Comparison of ENCODE assay signal across 8 mouse cellular contexts in the genomic region with DNA sequence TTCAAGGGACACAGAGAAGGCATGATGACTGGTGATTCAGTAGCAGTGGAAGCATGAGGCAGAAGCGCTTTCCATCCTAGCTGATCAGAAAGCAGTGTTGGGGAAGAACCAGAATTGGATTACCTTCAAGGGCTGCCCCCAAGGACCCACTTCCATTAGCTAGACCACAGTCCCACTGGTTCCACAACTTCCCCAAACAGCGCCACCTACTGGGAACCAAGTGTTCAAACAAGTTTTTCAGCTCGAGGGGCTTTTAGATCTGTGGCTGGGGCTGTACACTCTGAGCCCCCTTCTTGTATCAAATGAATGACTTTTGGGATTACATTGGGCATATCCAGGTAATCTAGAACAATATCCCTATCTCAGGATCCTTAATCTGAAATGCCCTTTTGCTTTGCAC. TPM values are rescaled to one million over a fixed set of nuclear protein-coding genes. Genes with fewer than 3 reads are reported as not detected.
DNase-seq lines count a peak whose midpoint lies in the region; ATAC-seq and TF ChIP-seq lines count a peak whose summit lies in the region.

No protein-coding gene starts in this region.

- H3K4me1 ChIP-seq in forebrain, embryonic 11.5 days (replicated peaks; ENCODE audit: control insufficient read depth, insufficient read depth, low read length) = no peaks in the 10 kb centered on the region
- peaks cover 10% of the 10 kb centered on the region for H3K4me1 ChIP-seq in forebrain, embryonic 12.5 days
- no peaks in the 10 kb centered on the region; the same call in 1 of the 2 replicates for H3K4me1 ChIP-seq in lung, adult 2 months (ENCODE audit: control insufficient read depth, insufficient read depth, low read length)
- H3K4me1 ChIP-seq in liver, embryonic 13.5 days (replicated peaks) = peaks cover 31% of the 10 kb centered on the region
- peaks cover 11% of the 10 kb centered on the region for H3K4me1 ChIP-seq in hindbrain, embryonic 14.5 days (replicated peaks; ENCODE audit: control insufficient read depth, insufficient read depth, low read length)

- H3K27ac ChIP-seq in forebrain, embryonic 11.5 days (ENCODE audit: low read depth, low read length) = no peak overlapping the region
- H3K27ac ChIP-seq in forebrain, embryonic 12.5 days = no peak overlapping the region
- no peak overlapping the region for H3K27ac ChIP-seq in liver, embryonic 13.5 days
- H3K27ac ChIP-seq in hindbrain, embryonic 14.5 days = no peak overlapping the region

- no peak overlapping the region for H3K4me3 ChIP-seq in forebrain, embryonic 11.5 days (ENCODE audit: low read depth, low read length)
- H3K4me3 ChIP-seq in forebrain, embryonic 12.5 days (replicated peaks) = no peak overlapping the region
- no peak overlapping the region for H3K4me3 ChIP-seq in lung, adult 2 months (replicated peaks; ENCODE audit: extremely low read depth, low read depth, low read length)
- H3K4me3 ChIP-seq in liver, embryonic 13.5 days (replicated peaks) = no peak overlapping the region
- H3K4me3 ChIP-seq in hindbrain, embryonic 14.5 days (replicated peaks; ENCODE audit: low read length) = no peak overlapping the region

- no peaks in the 10 kb centered on the region for H3K9me3 ChIP-seq in forebrain, embryonic 11.5 days (ENCODE audit: control insufficient read depth, low read length)
- H3K9me3 ChIP-seq in forebrain, embryonic 12.5 days = no peaks in the 10 kb centered on the region
- no peaks in the 10 kb centered on the region for H3K9me3 ChIP-seq in liver, embryonic 13.5 days (replicated peaks)
- H3K9me3 ChIP-seq in hindbrain, embryonic 14.5 days (ENCODE audit: control insufficient read depth, low read length) = no peaks in the 10 kb centered on the region

- TF ChIP-seq CTCF in lung, adult 2 months (IDR thresholded peaks at IDR 0.05; ENCODE audit: insufficient read depth, low read length) = peak; percentile 60

- H3K36me3 ChIP-seq in forebrain, embryonic 11.5 days (ENCODE audit: control insufficient read depth, insufficient read depth, low read length) = no peaks in the 10 kb centered on the region; the same call in 1 of the 2 replicates
- H3K36me3 ChIP-seq in forebrain, embryonic 12.5 days (replicated peaks) = peaks cover 24% of the 10 kb centered on the region
- peaks cover 25% of the 10 kb centered on the region for H3K36me3 ChIP-seq in liver, embryonic 13.5 days
- H3K36me3 ChIP-seq in hindbrain, embryonic 14.5 days (replicated peaks; ENCODE audit: control insufficient read depth, insufficient read depth) = peaks cover 17% of the 10 kb centered on the region

- DNase-seq in forebrain, embryonic 11.5 days (ENCODE audit: low spot score) = peak; percentile 60
- peak; percentile 36 for DNase-seq in lung, adult 2 months
- DNase-seq in lung, adult 18-20 months = no peak
- peak; percentile 31 for DNase-seq in adrenal gland, postnatal 25 days
- peak; percentile 27 for DNase-seq in liver, embryonic 13.5 days
- peak; percentile 52 for DNase-seq in thymus, postnatal 25 days
- no peak for DNase-seq in hindbrain, embryonic 14.5 days (ENCODE audit: low spot score)

- ATAC-seq in forebrain, embryonic 11.5 days (replicated peaks; ENCODE audit: low FRiP score) = no peak
- ATAC-seq in forebrain, embryonic 12.5 days (ENCODE audit: low FRiP score) = no peak
- ATAC-seq in liver, embryonic 13.5 days (ENCODE audit: low read depth) = no peak
- no peak for ATAC-seq in hindbrain, embryonic 14.5 days (ENCODE audit: low FRiP score)

- 27% methylated on average over 3 of the region's 3 CpGs for WGBS in forebrain, embryonic 11.5 days
- 30% methylated on average over 3 of the region's 3 CpGs for WGBS in forebrain, embryonic 12.5 days
- 37% methylated on average over 3 of the region's 3 CpGs for WGBS in lung, adult 2 months
- 27% methylated on average over 3 of the region's 3 CpGs for WGBS in liver, embryonic 13.5 days (ENCODE audit: insufficient replicate concordance)
- WGBS in hindbrain, embryonic 14.5 days = 41% methylated on average over 3 of the region's 3 CpGs

- no peak for TF ChIP-seq POLR2A in lung, adult 2 months (IDR thresholded peaks at IDR 0.05; ENCODE audit: borderline replicate concordance, extremely low read depth, low read depth, low read length)

- H3K4me2 ChIP-seq in forebrain, embryonic 11.5 days (ENCODE audit: low read depth, low read length, severe bottlenecking) = no peak overlapping the region
- H3K4me2 ChIP-seq in forebrain, embryonic 12.5 days = no peak overlapping the region
- no peak overlapping the region for H3K4me2 ChIP-seq in liver, embryonic 13.5 days
- H3K4me2 ChIP-seq in hindbrain, embryonic 14.5 days (replicated peaks) = no peak overlapping the region

- no peak overlapping the region for H3K9ac ChIP-seq in forebrain, embryonic 11.5 days (ENCODE audit: low read length)
- H3K9ac ChIP-seq in forebrain, embryonic 12.5 days = no peak overlapping the region
- no peak overlapping the region for H3K9ac ChIP-seq in liver, embryonic 13.5 days
- no peak overlapping the region for H3K9ac ChIP-seq in hindbrain, embryonic 14.5 days

- H3K27me3 ChIP-seq in forebrain, embryonic 11.5 days (ENCODE audit: control insufficient read depth, insufficient read depth, low read length) = no peaks in the 10 kb centered on the region
- no peaks in the 10 kb centered on the region for H3K27me3 ChIP-seq in forebrain, embryonic 12.5 days
- no peaks in the 10 kb centered on the region for H3K27me3 ChIP-seq in liver, embryonic 13.5 days
- H3K27me3 ChIP-seq in hindbrain, embryonic 14.5 days (ENCODE audit: control insufficient read depth, insufficient read depth, low read length) = no peaks in the 10 kb centered on the region

RNA-seq across cellular contexts. Expression of gene Sacm1l, which starts 5.9 kb away (rescaled TPM):
- polyA plus RNA-seq in forebrain, embryonic 11.5 days (2014; fragmentation: Nextera tagmentation; extraction: Ambion mirVana) = 44.6 and 46.4 TPM in 2 replicates
- polyA plus RNA-seq in forebrain, embryonic 12.5 days (2016; fragmentation: Nextera tagmentation; extraction: Ambion mirVana) = 45.3 and 49.2 TPM in 2 replicates
- polyA plus RNA-seq in lung, adult 2 months (2012; rRNA removed) = 5.6 and 9.8 TPM in 2 replicates
- total RNA-seq in adrenal gland, postnatal 25 days (2021) = 76.0 and 110 TPM in 2 replicates
- polyA plus RNA-seq in liver, embryonic 13.5 days (2015; fragmentation: Nextera tagmentation; extraction: Ambion mirVana) = 27.3 and 37.3 TPM in 2 replicates
- polyA plus RNA-seq in hindbrain, embryonic 14.5 days (2014; fragmentation: Nextera tagmentation; extraction: Ambion mirVana) = 56.7 and 71.8 TPM in 2 replicates

RNA-seq across cellular contexts. Expression of gene Limd1, which starts 45.2 kb away (rescaled TPM):
- 52.3 and 56.6 TPM in 2 replicates for polyA plus RNA-seq in forebrain, embryonic 11.5 days (2014; fragmentation: Nextera tagmentation; extraction: Ambion mirVana)
- 44.8 and 46.2 TPM in 2 replicates for polyA plus RNA-seq in forebrain, embryonic 12.5 days (2016; fragmentation: Nextera tagmentation; extraction: Ambion mirVana)
- polyA plus RNA-seq in lung, adult 2 months (2012; rRNA removed) = 42.0 and 73.5 TPM in 2 replicates
- 32.4 and 34.7 TPM in 2 replicates for total RNA-seq in adrenal gland, postnatal 25 days (2021)
- 21.5 and 25.8 TPM in 2 replicates for polyA plus RNA-seq in liver, embryonic 13.5 days (2015; fragmentation: Nextera tagmentation; extraction: Ambion mirVana)
- polyA plus RNA-seq in hindbrain, embryonic 14.5 days (2014; fragmentation: Nextera tagmentation; extraction: Ambion mirVana) = 14.1 and 15.5 TPM in 2 replicates

Comparison
In these comparisons a context has a peak if more than half of its experiments do, and no peak if none do; other contexts are left out.
1. DNase-seq: peak in forebrain, embryonic 11.5 days (single experiment), lung, adult 2 months (single experiment), adrenal gland, postnatal 25 days (single experiment), liver, embryonic 13.5 days (single experiment) and thymus, postnatal 25 days (single experiment); none in lung, adult 18-20 months (0 of 2) and hindbrain, embryonic 14.5 days (single experiment).